8 mouse cellular contexts compared by ENCODE assay signal in the genomic region with DNA sequence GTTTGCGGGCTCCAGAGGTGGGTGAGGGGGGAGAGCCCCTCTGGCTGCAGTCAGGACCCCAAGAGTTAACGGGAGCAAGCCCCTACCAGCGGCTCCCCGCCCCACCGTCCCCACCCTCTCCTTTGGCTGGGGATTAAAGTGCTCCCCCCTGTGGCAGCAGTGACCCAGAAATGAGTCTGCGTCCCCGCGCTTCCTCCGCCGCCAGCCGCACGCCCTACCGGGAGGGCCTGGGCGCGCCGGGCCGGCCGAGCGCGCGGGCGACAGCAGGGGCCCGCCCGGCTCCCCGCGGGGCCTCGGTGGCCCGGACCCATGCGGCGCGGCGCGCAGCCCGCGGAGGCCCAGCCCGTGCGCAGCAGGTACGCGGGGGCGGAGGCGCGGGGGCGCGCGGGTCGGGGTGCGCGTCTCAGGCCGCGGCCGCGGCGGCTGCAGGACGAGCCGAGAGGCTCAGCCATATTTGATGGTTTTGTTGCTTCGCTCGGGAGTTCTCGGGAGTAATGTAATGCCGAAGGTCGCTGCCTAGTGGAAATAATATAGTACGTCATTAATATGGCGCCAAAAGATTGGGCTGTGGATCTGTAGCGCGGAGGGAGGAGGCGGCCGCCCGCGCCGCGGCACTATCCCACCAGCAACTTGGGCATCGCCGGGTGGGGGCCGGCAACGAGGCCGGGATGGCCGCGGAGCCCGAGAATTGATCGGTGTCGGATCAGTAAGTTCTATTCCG. TPM values are rescaled to one million over a fixed set of nuclear protein-coding genes. Genes with fewer than 3 reads are reported as not detected.
DNase-seq lines count a peak whose midpoint lies in the region; ATAC-seq lines count a peak whose summit lies in the region.

No protein-coding gene starts in this region.

- no peaks in the 10 kb centered on the region for H3K36me3 ChIP-seq in hindbrain, embryonic 11.5 days (ENCODE audit: control insufficient read depth, insufficient read depth, low read length)

- DNase-seq in MEL-GATA-1-ER (ENCODE audit: extremely low read depth, low read depth): peak; percentile 44
- peak; percentile 79 for DNase-seq in cerebellum, adult 9-10 months
- DNase-seq in frontal cortex, adult 2 months (ENCODE audit: extremely low spot score in 1 of 2, low spot score in 1 of 2): peak; percentile 42 to 76
- peak; percentile 85 for DNase-seq in hindbrain, embryonic 11.5 days (ENCODE audit: low spot score)
- DNase-seq in layer of hippocampus, postnatal 10 days (ENCODE audit: low spot score in 2 of 2): peak; percentile 80 to 87
- peak; percentile 90 for DNase-seq in lung, postnatal 10 days
- peak; percentile 85 for DNase-seq in ovary, postnatal 36 days (ENCODE audit: low spot score)
- peak; percentile 87 for DNase-seq in thymus, postnatal 14 days

- peak overlapping the region; percentile 90 for H3K9ac ChIP-seq in hindbrain, embryonic 11.5 days (ENCODE audit: low read depth, low read length)

- peak overlapping the region; percentile 76 for H3K4me3 ChIP-seq in hindbrain, embryonic 11.5 days (ENCODE audit: low read depth, low read length)

- H3K9me3 ChIP-seq in hindbrain, embryonic 11.5 days (ENCODE audit: control insufficient read depth, low read length): no peaks in the 10 kb centered on the region

- H3K4me2 ChIP-seq in hindbrain, embryonic 11.5 days (replicated peaks; ENCODE audit: low read depth, low read length): peak overlapping the region; percentile 88

- H3K27me3 ChIP-seq in hindbrain, embryonic 11.5 days (ENCODE audit: control insufficient read depth, insufficient read depth, low read length): no peaks in the 10 kb centered on the region

- peak overlapping the region; percentile 83 for H3K27ac ChIP-seq in hindbrain, embryonic 11.5 days (ENCODE audit: low read depth, low read length)

- ATAC-seq in hindbrain, embryonic 11.5 days (ENCODE audit: low FRiP score): peak; percentile 76

- H3K4me1 ChIP-seq in hindbrain, embryonic 11.5 days (replicated peaks; ENCODE audit: control insufficient read depth, insufficient read depth, low read length): no peaks in the 10 kb centered on the region

- WGBS in hindbrain, embryonic 11.5 days: under 1% methylated on average over 72 of the region's 81 CpGs

RNA-seq across cellular contexts. Expression of a gene that starts 7.8 kb away (rescaled TPM):
- 31.3 and 31.4 TPM in 2 replicates for polyA plus RNA-seq in frontal cortex, adult 2 months (2012; rRNA removed)
- 12.1 and 13.0 TPM in 2 replicates for polyA plus RNA-seq in hindbrain, embryonic 11.5 days (2014; fragmentation: Nextera tagmentation; extraction: Ambion mirVana)
- 10 to 100 TPM; 18.6 to 23.0 TPM for total RNA-seq in layer of hippocampus, postnatal 10 days (2021)

Comparison
In these comparisons a context has a peak if more than half of its experiments do, and no peak if none do; other contexts are left out.
1. Peak in every context shown above with its lines: DNase-seq, ATAC-seq, H3K4me3 ChIP-seq and H3K27ac ChIP-seq.